Mouse (Mus musculus) monocyte, adult 2 months (primary cell): ENCODE results near the gene Shcbp1.
A peak's percentile ranks its signal among the peaks of the same experiment; 100 is the strongest.
"Not testable (repeated sequence)": the region's sequence is repeated elsewhere in the genome, so short reads cannot be mapped to it uniquely, and the experiment has no call there.

Experiments
- DNase-seq, 2 experiments: peaks; one replicate each; pipeline ENCODE4 v3.0.0; 2022; ENCODE audit warnings: low spot score in 2 of 2, low read depth in 1 of 2

Gene Shcbp1

DNA sequence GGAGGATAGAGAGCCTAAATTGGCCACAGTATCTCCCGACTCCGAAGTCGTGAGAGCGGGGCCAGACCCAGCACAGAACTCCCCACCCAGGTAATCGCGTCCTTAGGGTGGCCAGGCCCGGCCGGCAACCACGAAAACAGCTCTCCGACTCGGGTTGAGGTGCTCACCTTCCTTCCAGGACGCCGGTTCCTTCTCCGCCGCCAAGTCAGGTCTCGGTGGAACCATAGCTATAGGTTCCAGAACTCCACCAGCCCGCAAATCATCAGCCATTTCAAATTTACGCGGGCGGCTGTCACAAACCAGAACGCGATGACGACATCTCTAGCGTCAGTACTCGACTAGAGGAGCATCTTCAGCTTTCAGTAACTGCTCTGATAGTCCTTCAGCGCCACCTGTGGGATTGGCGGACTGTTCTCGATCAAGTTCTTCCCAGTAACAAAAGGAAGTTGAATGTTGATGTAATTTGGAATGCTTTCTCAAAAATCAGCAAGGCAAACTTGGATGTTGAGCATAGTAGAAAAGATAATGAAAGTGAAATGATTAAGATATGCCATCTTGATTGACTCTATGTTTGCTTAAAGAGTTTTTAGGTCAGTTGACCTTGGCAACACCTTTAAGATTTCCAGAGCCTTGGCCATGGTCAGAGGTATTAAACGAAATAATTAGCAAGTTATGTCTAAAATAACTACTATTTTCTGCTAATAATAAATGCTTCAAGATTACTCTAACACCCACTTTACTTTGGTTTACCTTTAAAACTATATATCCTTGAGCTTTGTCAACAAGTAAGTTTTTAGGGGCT, at the start of gene Shcbp1:
Gene Shcbp1, minus strand, starts transcription at position 314 of the 802 bp plus-strand sequence.
- DNase-seq, result peak; percentile 79 to 84

- DNase-seq, result no peak
Measured at GRCm38 (mm10) chr8:4808831-4809230, 29.5 kb upstream of the Shcbp1 start.

GRCm38 (mm10) chr8:4800524-4801122, 21.3 kb upstream of the Shcbp1 start:
- DNase-seq, result no peak

DNA sequence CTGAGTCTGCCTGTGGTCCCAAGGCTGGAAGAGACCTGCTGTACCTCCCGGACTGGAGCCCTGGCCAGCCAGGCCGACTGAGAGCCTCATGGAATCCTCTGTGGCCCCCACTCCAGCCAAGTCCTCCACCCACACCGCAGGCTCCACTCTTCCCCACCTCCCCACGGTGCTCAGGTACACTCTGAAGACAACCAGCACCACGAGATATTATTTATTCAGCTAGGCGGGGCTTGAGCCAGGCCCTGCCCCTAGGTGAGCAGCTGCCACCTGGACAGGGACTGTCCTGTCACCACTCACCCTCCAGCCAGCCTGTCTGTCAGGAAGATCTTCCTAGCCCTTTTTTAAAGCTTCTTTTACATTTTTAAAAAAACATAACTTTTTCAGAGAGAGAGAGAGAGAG, 1.1 kb downstream of the Shcbp1 start:
- DNase-seq, result no peak

DNA sequence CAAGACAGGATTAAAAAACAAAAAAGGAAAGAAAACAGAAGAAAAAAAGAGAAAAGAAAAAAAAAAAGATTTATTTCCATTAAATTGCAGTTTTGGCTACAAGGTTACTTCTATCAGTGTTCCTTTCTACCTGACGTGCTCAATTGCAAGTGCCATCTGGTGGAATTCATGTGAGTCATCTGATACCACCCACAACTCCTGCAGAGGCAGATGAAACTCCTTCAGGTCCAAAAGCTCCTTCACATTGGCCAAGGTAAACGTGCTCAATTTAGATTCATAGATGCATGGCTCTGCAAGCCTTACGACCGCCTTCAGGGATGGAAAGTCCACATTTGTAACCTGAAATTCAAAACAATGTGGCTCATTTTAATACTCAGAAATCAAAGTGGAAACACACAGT, 14.6 kb downstream of the Shcbp1 start:
- no peak for DNase-seq

- no peak for DNase-seq
Measured at GRCm38 (mm10) chr8:4753048-4753447, 26.3 kb downstream of the Shcbp1 start.

DNA sequence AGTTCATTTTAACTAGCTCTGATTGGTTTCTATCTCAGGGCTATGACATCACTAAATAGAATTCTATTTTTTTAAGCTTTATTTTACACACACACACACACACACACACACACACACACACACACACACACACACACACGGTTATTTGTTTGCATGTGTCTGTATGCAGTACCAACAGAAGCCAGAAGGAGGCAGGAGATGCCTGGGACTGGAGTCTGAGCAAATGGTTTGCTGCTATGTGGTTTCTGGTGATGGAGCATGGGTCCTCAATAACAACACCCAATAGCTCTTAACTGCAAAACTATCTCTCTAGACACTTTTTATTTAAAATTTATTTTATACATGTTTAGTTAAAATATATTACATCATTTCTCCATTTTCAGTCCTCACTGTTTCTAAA, 48.4 kb downstream of the Shcbp1 start:
- no peak for DNase-seq

GRCm38 (mm10) chr8:4715546-4715945, 63.8 kb downstream of the Shcbp1 start:
- DNase-seq, result no peak

- not testable (repeated sequence) for DNase-seq
Measured at GRCm38 (mm10) chr8:4708346-4708745, 71.0 kb downstream of the Shcbp1 start.

- not testable (repeated sequence) for DNase-seq
Measured at GRCm38 (mm10) chr8:4707916-4708315, 71.5 kb downstream of the Shcbp1 start.

GRCm38 (mm10) chr8:4691634-4692033, 87.7 kb downstream of the Shcbp1 start:
- DNase-seq, result no peak
